Mouse (Mus musculus) forebrain, embryonic 11.5 days (tissue): Measurements from ENCODE around the gene Rpl5. TPM values are rescaled to one million over a fixed set of nuclear protein-coding genes. Genes with fewer than 3 reads are reported as not detected.

Experiments
- ATAC-seq: fragments of 200-750 bp; cut with Nextera tagmentation; replicated peaks from 2 replicates; pipeline ENCODE4 v1.8.0; 2017; ENCODE audit warnings: moderate TSS enrichment; ENCODE audit not compliant: low FRiP score
- DNase-seq: peaks from one replicate; pipeline ENCODE4 v3.0.0-alpha.2; 2017; ENCODE audit warnings: low spot score
- H3K27ac ChIP-seq: fragments of 300-500 bp; sonication (generic); 2 replicates; pipeline ENCODE4 v1.5.1; 2014; ENCODE audit warnings: low read depth, low read length
- H3K27me3 ChIP-seq: fragments of 300-500 bp; sonication (generic); 2 replicates; pipeline ENCODE4 v1.6.1; 2014; ENCODE audit warnings: mild to moderate bottlenecking, low read length, mixed read lengths; ENCODE audit not compliant: control insufficient read depth, insufficient read depth
- H3K36me3 ChIP-seq: fragments of 300-500 bp; sonication (generic); 2 replicates; pipeline ENCODE4 v1.6.1; 2014; ENCODE audit warnings: mild to moderate bottlenecking, low read length, moderate library complexity, mixed read lengths; ENCODE audit not compliant: control insufficient read depth, insufficient read depth
- H3K4me1 ChIP-seq: fragments of 300-500 bp; sonication (generic); replicated peaks from 2 replicates; pipeline ENCODE4 v1.6.1; 2014; ENCODE audit warnings: low read length, mixed read lengths; ENCODE audit not compliant: control insufficient read depth, insufficient read depth
- H3K4me2 ChIP-seq: fragments of 300-500 bp; sonication (generic); 2 replicates; pipeline ENCODE4 v1.6.1; 2014; ENCODE audit warnings: low read depth, mild to moderate bottlenecking, low read length, moderate library complexity, mixed read lengths; ENCODE audit not compliant: severe bottlenecking
- H3K4me3 ChIP-seq: fragments of 300-500 bp; sonication (generic); 2 replicates; pipeline ENCODE4 v1.5.1; 2014; ENCODE audit warnings: low read depth, low read length
- H3K9ac ChIP-seq: fragments of 300-500 bp; sonication (generic); 2 replicates; pipeline ENCODE4 v1.6.1; 2014; ENCODE audit warnings: low read length
- H3K9me3 ChIP-seq: fragments of 300-500 bp; sonication (generic); 2 replicates; pipeline ENCODE4 v1.6.1; 2016; ENCODE audit warnings: low read length, mixed read lengths; ENCODE audit not compliant: control insufficient read depth
- WGBS: fragments of 180-500 bp; shearing (Covaris S2); extraction: QIAGEN DNeasy Blood & Tissue Kit; methylation state at CpG from one replicate; pipeline ENCODE4 v1.1.7; 2014; 5-methylcytosine and 5-hydroxymethylcytosine counted together
- polyA plus RNA-seq: library from polyadenylated mRNA; unstranded; fragments of >200 nt; fragmentation: Nextera tagmentation; extraction: Ambion mirVana; gene quantifications from 2 replicates; pipeline ENCODE4 v1.2.1, GENCODE M21; 2014

Rpl5 gene
- polyA plus RNA-seq, 1 experiment from 2014 or later, result 84.4 TPM

- ATAC-seq (peak; percentile 70), DNase-seq (peak; percentile 68)
- H3K4me3 ChIP-seq, result peak overlapping the region; percentile 89
- H3K9me3 ChIP-seq, result no peaks in the 10 kb centered on the region
- under 1% methylated on average over 82 of the region's 82 CpGs for WGBS
- no peaks in the 10 kb centered on the region for H3K27me3 ChIP-seq
- H3K4me2 ChIP-seq, result peak overlapping the region; percentile 67
- peak overlapping the region; percentile 92 for H3K9ac ChIP-seq
- no peaks in the 10 kb centered on the region for H3K36me3 ChIP-seq
- H3K4me1 ChIP-seq, result no peaks in the 10 kb centered on the region
- H3K27ac ChIP-seq, result peak overlapping the region; percentile 92
Observed at GRCm38 (mm10) chr5:107867970-107868904, 32.1 kb upstream of the Rpl5 start.

- no peaks in the 10 kb centered on the region for H3K36me3 ChIP-seq
- H3K4me3 ChIP-seq, result peak overlapping the region; percentile 89
- peak overlapping the region; percentile 92 for H3K27ac ChIP-seq
- WGBS, result under 1% methylated on average over 58 of the region's 58 CpGs
- ATAC-seq, result peak; percentile 98
- peak overlapping the region; percentile 67 for H3K4me2 ChIP-seq
- peak overlapping the region; percentile 92 for H3K9ac ChIP-seq
- no peaks in the 10 kb centered on the region for H3K27me3 ChIP-seq
- DNase-seq, result peak; percentile 97
- no peaks in the 10 kb centered on the region for H3K4me1 ChIP-seq
- no peaks in the 10 kb centered on the region for H3K9me3 ChIP-seq
Observed at GRCm38 (mm10) chr5:107868905-107869424, 31.3 kb upstream of the Rpl5 start.

GRCm38 (mm10) chr5:107869701-107870100 is 30.6 kb upstream of the Rpl5 start:
- Histone ChIP-seq H3K27ac (no peak overlapping the region), H3K4me2 (no peak overlapping the region), H3K27me3 (no peaks in the 10 kb centered on the region), H3K9me3 (no peaks in the 10 kb centered on the region), H3K9ac (no peak overlapping the region), H3K4me3 (no peak overlapping the region), H3K4me1 (no peaks in the 10 kb centered on the region), H3K36me3 (no peaks in the 10 kb centered on the region)
- DNase-seq (no peak), ATAC-seq (no peak)
- WGBS, result 67% methylated on average over 2 of the region's 2 CpGs

- Histone ChIP-seq H3K27me3 (no peaks in the 10 kb centered on the region), H3K9ac (no peak overlapping the region), H3K36me3 (no peaks in the 10 kb centered on the region), H3K4me2 (no peak overlapping the region), H3K9me3 (no peaks in the 10 kb centered on the region), H3K4me3 (no peak overlapping the region), H3K27ac (no peak overlapping the region), H3K4me1 (no peaks in the 10 kb centered on the region)
- ATAC-seq (no peak), DNase-seq (no peak)
- 88% methylated on average over 6 of the region's 6 CpGs for WGBS
Observed at GRCm38 (mm10) chr5:107873330-107873729, 27.0 kb upstream of the Rpl5 start.

- no peak overlapping the region for H3K4me3 ChIP-seq
- 73% methylated on average over 7 of the region's 7 CpGs for WGBS
- no peak overlapping the region for H3K9ac ChIP-seq
- H3K9me3 ChIP-seq, result no peaks in the 10 kb centered on the region
- no peaks in the 10 kb centered on the region for H3K27me3 ChIP-seq
- no peak overlapping the region; the same call in 1 of the 2 replicates for H3K27ac ChIP-seq
- DNase-seq (no peak), ATAC-seq (no peak)
- no peaks in the 10 kb centered on the region for H3K4me1 ChIP-seq
- no peak overlapping the region for H3K4me2 ChIP-seq
- no peaks in the 10 kb centered on the region for H3K36me3 ChIP-seq
Observed at GRCm38 (mm10) chr5:107873886-107874302, 26.4 kb upstream of the Rpl5 start.

GRCm38 (mm10) chr5:107874561-107875260 is 25.6 kb upstream of the Rpl5 start, which contains the start of gene Evi5:
TSS of gene Evi5 (minus strand) at chr5:107875107.
- H3K4me1 ChIP-seq, result no peaks in the 10 kb centered on the region
- H3K27ac ChIP-seq, result no peak within 1 kb of the TSS; the same call in 1 of the 2 replicates
- no peaks in the 10 kb centered on the region for H3K36me3 ChIP-seq
- H3K4me3 ChIP-seq, result no peak within 1 kb of the TSS
- no peak within 1 kb of the TSS for H3K4me2 ChIP-seq
- H3K27me3 ChIP-seq, result no peaks in the 10 kb centered on the region
- ATAC-seq (no peak), DNase-seq (no peak)
- WGBS, result 51% methylated on average over 4 of the region's 4 CpGs
- H3K9me3 ChIP-seq, result no peaks in the 10 kb centered on the region
- H3K9ac ChIP-seq, result no peak within 1 kb of the TSS

- no peak overlapping the region for H3K4me3 ChIP-seq
- H3K36me3 ChIP-seq, result no peaks in the 10 kb centered on the region
- no peak overlapping the region for H3K4me2 ChIP-seq
- H3K27ac ChIP-seq, result no peak overlapping the region
- no peaks in the 10 kb centered on the region for H3K9me3 ChIP-seq
- no peaks in the 10 kb centered on the region for H3K4me1 ChIP-seq
- no peak overlapping the region for H3K9ac ChIP-seq
- no peak for DNase-seq
- H3K27me3 ChIP-seq, result no peaks in the 10 kb centered on the region
- no peak for ATAC-seq
Observed at GRCm38 (mm10) chr5:107875261-107875611, 25.1 kb upstream of the Rpl5 start.

- Histone ChIP-seq H3K4me3 (no peak overlapping the region), H3K9ac (no peak overlapping the region), H3K27ac (no peak overlapping the region), H3K36me3 (no peaks in the 10 kb centered on the region), H3K4me1 (no peaks in the 10 kb centered on the region), H3K27me3 (no peaks in the 10 kb centered on the region), H3K4me2 (no peak overlapping the region), H3K9me3 (no peaks in the 10 kb centered on the region)
- 79% methylated on average over 1 of the region's 1 CpGs for WGBS
- no peak for DNase-seq
- ATAC-seq, result no peak
Observed at GRCm38 (mm10) chr5:107877053-107877452, 23.2 kb upstream of the Rpl5 start.
